In the genomic region with DNA sequence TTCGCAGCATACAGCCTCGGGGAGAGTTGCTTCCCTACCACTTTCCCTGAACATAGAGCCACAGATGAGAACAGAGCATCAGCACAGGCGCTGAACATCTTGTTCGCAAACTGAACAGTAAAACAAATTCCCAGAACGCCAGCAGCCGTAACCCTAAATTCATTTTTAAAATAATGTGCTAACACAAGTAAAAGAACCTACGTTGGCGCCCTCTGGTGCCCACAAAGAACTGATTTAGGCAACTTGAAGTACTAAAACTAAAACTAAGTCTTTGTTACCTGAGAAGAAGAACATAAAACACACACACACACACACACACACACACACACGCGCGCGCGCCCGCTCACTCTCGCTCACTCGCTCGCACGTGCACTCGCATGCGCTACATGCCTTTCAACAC, we compare ENCODE assay signal across 9 mouse cellular contexts.
DNase-seq lines count a peak whose midpoint lies in the region; ATAC-seq and TF ChIP-seq lines count a peak whose summit lies in the region.
"Had no signal": no experiment of that assay in that cellular context is flagged by ENCODE, and none has a peak within 500 bp of the region (broad histone marks: within the 10 kb centered on the region; RNA-seq: fewer than 3 reads in every experiment).

No protein-coding gene starts in this region.

- peak; percentile 71 for DNase-seq in midbrain, postnatal 0 days (ENCODE audit: low spot score)
- peak; percentile 76 for DNase-seq in adrenal gland, postnatal 14 days
- DNase-seq in frontal cortex, postnatal 14 days (ENCODE audit: low spot score in 2 of 2), result peak; percentile 19 to 43
- peak; percentile 61 to 69 for DNase-seq in left cerebral cortex, adult 18-20 months (ENCODE audit: low spot score in 2 of 2)
- DNase-seq in right cerebral cortex, postnatal 10 days (ENCODE audit: low spot score in 2 of 2), result peak; percentile 77 to 78
- DNase-seq in forebrain, embryonic 10.5 days (ENCODE audit: extremely low spot score, low spot score), result no peak

- H3K27me3 ChIP-seq in midbrain, postnatal 0 days (ENCODE audit: insufficient read depth, low read length), result no peaks in the 10 kb centered on the region
- H3K27me3 ChIP-seq in midbrain, embryonic 15.5 days (replicated peaks), result no peaks in the 10 kb centered on the region
- H3K27me3 ChIP-seq in forebrain, embryonic 10.5 days (ENCODE audit: poor library complexity, severe bottlenecking), result no peaks in the 10 kb centered on the region
- H3K27me3 ChIP-seq: embryonic facial prominence, embryonic 15.5 days; liver, embryonic 15.5 days had no signal

- no peak overlapping the region for H3K4me2 ChIP-seq in midbrain, postnatal 0 days (ENCODE audit: low read depth, low read length, poor library complexity, severe bottlenecking)
- no peak overlapping the region for H3K4me2 ChIP-seq in midbrain, embryonic 15.5 days
- H3K4me2 ChIP-seq: embryonic facial prominence, embryonic 15.5 days; liver, embryonic 15.5 days had no signal

- H3K36me3 ChIP-seq in midbrain, postnatal 0 days (ENCODE audit: insufficient read depth, low read length), result no peaks in the 10 kb centered on the region
- no peaks in the 10 kb centered on the region for H3K36me3 ChIP-seq in midbrain, embryonic 15.5 days (replicated peaks)
- no peaks in the 10 kb centered on the region for H3K36me3 ChIP-seq in forebrain, embryonic 10.5 days (replicated peaks)
- H3K36me3 ChIP-seq: embryonic facial prominence, embryonic 15.5 days; liver, embryonic 15.5 days had no signal

- peak; percentile 78 for TF ChIP-seq CTCF in midbrain, postnatal 0 days (IDR thresholded peaks at IDR 0.05)

- H3K9me3 ChIP-seq in midbrain, postnatal 0 days (ENCODE audit: low read length), result no peaks in the 10 kb centered on the region
- H3K9me3 ChIP-seq in midbrain, embryonic 15.5 days, result no peaks in the 10 kb centered on the region
- H3K9me3 ChIP-seq in forebrain, embryonic 10.5 days, result no peaks in the 10 kb centered on the region
- H3K9me3 ChIP-seq: embryonic facial prominence, embryonic 15.5 days; liver, embryonic 15.5 days had no signal

- no peak overlapping the region for H3K27ac ChIP-seq in midbrain, postnatal 0 days (ENCODE audit: low read depth, low read length)
- no peak overlapping the region for H3K27ac ChIP-seq in midbrain, embryonic 15.5 days
- no peak overlapping the region for H3K27ac ChIP-seq in forebrain, embryonic 10.5 days
- H3K27ac ChIP-seq: embryonic facial prominence, embryonic 15.5 days; liver, embryonic 15.5 days had no signal

- no peak for ATAC-seq in midbrain, postnatal 0 days (ENCODE audit: low FRiP score)
- ATAC-seq in midbrain, embryonic 15.5 days (replicated peaks), result no peak

- H3K4me3 ChIP-seq in midbrain, postnatal 0 days (ENCODE audit: low read depth, low read length), result no peak overlapping the region
- H3K4me3 ChIP-seq in midbrain, embryonic 15.5 days, result no peak overlapping the region
- no peak overlapping the region for H3K4me3 ChIP-seq in forebrain, embryonic 10.5 days
- H3K4me3 ChIP-seq: embryonic facial prominence, embryonic 15.5 days; liver, embryonic 15.5 days had no signal

- 73% methylated on average over 20 of the region's 20 CpGs for WGBS in midbrain, postnatal 0 days
- 74% methylated on average over 20 of the region's 20 CpGs for WGBS in midbrain, embryonic 15.5 days
- WGBS in forebrain, embryonic 10.5 days, result 80% methylated on average over 20 of the region's 20 CpGs

- H3K4me1 ChIP-seq in midbrain, postnatal 0 days (ENCODE audit: insufficient read depth, low read length), result no peaks in the 10 kb centered on the region
- H3K4me1 ChIP-seq in midbrain, embryonic 15.5 days, result no peaks in the 10 kb centered on the region
- H3K4me1 ChIP-seq in forebrain, embryonic 10.5 days, result peaks cover 15% of the 10 kb centered on the region
- H3K4me1 ChIP-seq: embryonic facial prominence, embryonic 15.5 days; liver, embryonic 15.5 days had no signal

- no peak overlapping the region for H3K9ac ChIP-seq in midbrain, postnatal 0 days (replicated peaks; ENCODE audit: low read length, poor library complexity, severe bottlenecking)
- H3K9ac ChIP-seq in midbrain, embryonic 15.5 days, result no peak overlapping the region
- H3K9ac ChIP-seq: embryonic facial prominence, embryonic 15.5 days; liver, embryonic 15.5 days had no signal
